Mouse (Mus musculus) heart, embryonic 11.5 days (tissue): ENCODE measurements around the gene Obsl1. TPM values are rescaled to one million over a fixed set of nuclear protein-coding genes. Genes with fewer than 3 reads are reported as not detected.

Experiments used
- ATAC-seq: fragments of 200-750 bp; cut with Nextera tagmentation; replicated peaks from 2 replicates; pipeline ENCODE4 v1.8.0; 2017; ENCODE audit warnings: moderate library complexity; ENCODE audit not compliant: insufficient number of reproducible peaks, low FRiP score, low TSS enrichment
- H3K27ac ChIP-seq: fragments of 300-500 bp; sonication (generic); 2 replicates; pipeline ENCODE4 v1.5.1; 2014; ENCODE audit warnings: mild to moderate bottlenecking, low read depth, low read length
- H3K27me3 ChIP-seq: fragments of 300-500 bp; sonication (generic); 2 replicates; pipeline ENCODE4 v1.6.1; 2014; ENCODE audit warnings: mild to moderate bottlenecking, low read length, mixed read lengths; ENCODE audit not compliant: control insufficient read depth, insufficient read depth
- H3K36me3 ChIP-seq: fragments of 300-500 bp; sonication (generic); 2 replicates; pipeline ENCODE4 v1.6.1; 2014; ENCODE audit warnings: mild to moderate bottlenecking, low read length, moderate library complexity, mixed read lengths; ENCODE audit not compliant: control insufficient read depth, insufficient read depth
- H3K4me1 ChIP-seq: fragments of 300-500 bp; sonication (generic); 2 replicates; pipeline ENCODE4 v1.6.1; 2014; ENCODE audit warnings: low read length; ENCODE audit not compliant: control insufficient read depth, insufficient read depth
- H3K4me2 ChIP-seq: fragments of 300-500 bp; sonication (generic); 2 replicates; pipeline ENCODE4 v1.6.1; 2014; ENCODE audit warnings: mild to moderate bottlenecking, moderate library complexity
- H3K4me3 ChIP-seq: fragments of 300-500 bp; sonication (generic); 2 replicates; pipeline ENCODE4 v1.5.1; 2014; ENCODE audit warnings: low read depth, low read length
- H3K9ac ChIP-seq: fragments of 300-500 bp; sonication (generic); 2 replicates; pipeline ENCODE4 v1.6.1; 2014; ENCODE audit warnings: mild to moderate bottlenecking, low read depth, low read length, moderate library complexity
- H3K9me3 ChIP-seq: fragments of 300-500 bp; sonication (generic); replicated peaks from 2 replicates; pipeline ENCODE4 v1.6.1; 2016; ENCODE audit warnings: low read length; ENCODE audit not compliant: control insufficient read depth
- WGBS: fragments of 180-500 bp; shearing (Covaris S2); extraction: QIAGEN DNeasy Blood & Tissue Kit; methylation state at CpG from one replicate; pipeline ENCODE4 v1.1.7; 2014; ENCODE audit not compliant: insufficient replicate concordance; 5-methylcytosine and 5-hydroxymethylcytosine counted together
- polyA plus RNA-seq: library from polyadenylated mRNA; unstranded; fragments of >200 nt; fragmentation: Nextera tagmentation; extraction: Ambion mirVana; gene quantifications from 2 replicates; pipeline ENCODE4 v1.2.1, GENCODE M21; 2014

Obsl1 gene
- polyA plus RNA-seq, 1 experiment from 2014 or later: 98.8 TPM

GRCm38 (mm10) chr1:75449377-75450135, 56.7 kb downstream of the Obsl1 start:
- under 1% methylated on average over 8 of the region's 8 CpGs for WGBS
- peak overlapping the region; percentile 70 for H3K4me2 ChIP-seq
- H3K36me3 ChIP-seq: no peaks in the 10 kb centered on the region
- H3K4me1 ChIP-seq: peaks cover 67% of the 10 kb centered on the region
- no peak overlapping the region for H3K27ac ChIP-seq
- H3K9me3 ChIP-seq: no peaks in the 10 kb centered on the region
- no peak overlapping the region for H3K9ac ChIP-seq
- peaks cover 70% of the 10 kb centered on the region for H3K27me3 ChIP-seq
- no peak for ATAC-seq
- no peak overlapping the region; the same call in 1 of the 2 replicates for H3K4me3 ChIP-seq

- peaks cover 68% of the 10 kb centered on the region for H3K4me1 ChIP-seq
- peaks cover 66% of the 10 kb centered on the region for H3K27me3 ChIP-seq
- H3K4me3 ChIP-seq: no peak overlapping the region
- no peak overlapping the region for H3K9ac ChIP-seq
- H3K36me3 ChIP-seq: no peaks in the 10 kb centered on the region
- H3K9me3 ChIP-seq: no peaks in the 10 kb centered on the region
- 3% methylated on average over 14 of the region's 14 CpGs for WGBS
- peak overlapping the region; percentile 8; the same call in 1 of the 2 replicates for H3K4me2 ChIP-seq
- H3K27ac ChIP-seq: no peak overlapping the region
- ATAC-seq: no peak
Observed at GRCm38 (mm10) chr1:75448937-75449336, 57.3 kb downstream of the Obsl1 start.

GRCm38 (mm10) chr1:75448052-75448431, 58.2 kb downstream of the Obsl1 start:
- ATAC-seq: no peak
- 0% methylated on average over 7 of the region's 7 CpGs for WGBS
- no peaks in the 10 kb centered on the region for H3K36me3 ChIP-seq
- H3K4me1 ChIP-seq: peaks cover 75% of the 10 kb centered on the region
- peaks cover 63% of the 10 kb centered on the region for H3K27me3 ChIP-seq
- no peak overlapping the region for H3K27ac ChIP-seq
- H3K9ac ChIP-seq: no peak overlapping the region
- H3K4me3 ChIP-seq: 0 out of 2 replicates have a peak overlapping the region, but pooled peaks have one; percentile 12
- no peaks in the 10 kb centered on the region for H3K9me3 ChIP-seq
- peak overlapping the region; percentile 71 for H3K4me2 ChIP-seq

- Histone ChIP-seq H3K9me3 (no peaks in the 10 kb centered on the region), H3K4me3 (0 out of 2 replicates have a peak overlapping the region, but pooled peaks have one; percentile 12), H3K27ac (0 out of 2 replicates have a peak overlapping the region, but pooled peaks have one; percentile 41), H3K4me1 (peaks cover 75% of the 10 kb centered on the region), H3K4me2 (peak overlapping the region; percentile 71), H3K27me3 (peaks cover 57% of the 10 kb centered on the region), H3K36me3 (no peaks in the 10 kb centered on the region), H3K9ac (0 out of 2 replicates have a peak overlapping the region, but pooled peaks have one; percentile 22)
- WGBS: 6% methylated on average over 10 of the region's 10 CpGs
- no peak for ATAC-seq
Observed at GRCm38 (mm10) chr1:75447265-75448051, 58.8 kb downstream of the Obsl1 start.

GRCm38 (mm10) chr1:75446656-75447055, 59.6 kb downstream of the Obsl1 start:
- Histone ChIP-seq H3K27me3 (peaks cover 49% of the 10 kb centered on the region), H3K9ac (peak overlapping the region; percentile 58; the same call in 1 of the 2 replicates), H3K27ac (0 out of 2 replicates have a peak overlapping the region, but pooled peaks have one; percentile 41), H3K4me3 (0 out of 2 replicates have a peak overlapping the region, but pooled peaks have one; percentile 5), H3K4me1 (peaks cover 75% of the 10 kb centered on the region), H3K36me3 (no peaks in the 10 kb centered on the region), H3K9me3 (no peaks in the 10 kb centered on the region), H3K4me2 (peak overlapping the region; percentile 71)
- ATAC-seq: no peak
- WGBS: 2% methylated on average over 20 of the region's 20 CpGs

GRCm38 (mm10) chr1:75445751-75446611, 60.3 kb downstream of the Obsl1 start:
- peak overlapping the region; percentile 35 for H3K4me3 ChIP-seq
- ATAC-seq: peak; percentile 32
- peak overlapping the region; percentile 71 for H3K4me2 ChIP-seq
- under 1% methylated on average over 22 of the region's 22 CpGs for WGBS
- H3K36me3 ChIP-seq: no peaks in the 10 kb centered on the region
- H3K4me1 ChIP-seq: peaks cover 71% of the 10 kb centered on the region
- peaks cover 43% of the 10 kb centered on the region for H3K27me3 ChIP-seq
- peak overlapping the region; percentile 58 for H3K9ac ChIP-seq
- no peaks in the 10 kb centered on the region for H3K9me3 ChIP-seq
- H3K27ac ChIP-seq: peak overlapping the region; percentile 50; the same call in 1 of the 2 replicates

GRCm38 (mm10) chr1:75445141-75445701, 61.0 kb downstream of the Obsl1 start:
- Histone ChIP-seq H3K27ac (no peak overlapping the region), H3K36me3 (no peaks in the 10 kb centered on the region), H3K4me3 (no peak overlapping the region), H3K27me3 (peaks cover 35% of the 10 kb centered on the region), H3K4me1 (peaks cover 64% of the 10 kb centered on the region), H3K9me3 (no peaks in the 10 kb centered on the region), H3K9ac (peak overlapping the region; percentile 58), H3K4me2 (peak overlapping the region; percentile 71)
- ATAC-seq: no peak
- 11% methylated on average over 9 of the region's 9 CpGs for WGBS
